Mouse (Mus musculus) MEL (cell line): ENCODE results near the gene Ergic1. TPM values are rescaled to one million over a fixed set of nuclear protein-coding genes. Genes with fewer than 3 reads are reported as not detected.

Experiments used
- DNase-seq: peaks from one replicate; pipeline ENCODE4 v3.0.0; 2011; ENCODE audit warnings: low read depth, low spot score
- H3K27ac ChIP-seq: 2 replicates; pipeline ENCODE4 v1.5.1; 2012; ENCODE audit warnings: low read depth, mild to moderate bottlenecking, control low read depth, low read length, moderate library complexity; ENCODE audit not compliant: control insufficient read depth
- H3K27me3 ChIP-seq, 2 experiments: fragments of 150-350 bp in 1 of 2; sonication (generic) in 1 of 2; 2 replicates each; pipeline ENCODE4 v1.6.1; 2012; ENCODE audit warnings: low read length in 2 of 2, mild to moderate bottlenecking in 2 of 2, improper control_type of control experiment in 1 of 2, moderate library complexity in 1 of 2; ENCODE audit not compliant: insufficient read depth in 2 of 2, control insufficient read depth in 1 of 2
- H3K36me3 ChIP-seq, 2 experiments: 2 replicates each; pipeline ENCODE4 v1.6.1; 2012 to 2014; ENCODE audit warnings: low read length in 2 of 2, improper control_type of control experiment in 1 of 2, inconsistent platforms in 1 of 2, mild to moderate bottlenecking in 1 of 2; ENCODE audit not compliant: insufficient read depth in 2 of 2, control insufficient read depth in 1 of 2
- H3K4me1 ChIP-seq, 2 experiments: fragments of 150-350 bp in 1 of 2; sonication (generic) in 1 of 2; 2 replicates each; pipeline ENCODE4 v1.6.1; 2012; ENCODE audit warnings: low read length in 2 of 2, improper control_type of control experiment in 1 of 2, mild to moderate bottlenecking in 1 of 2; ENCODE audit not compliant: insufficient read depth in 2 of 2, control insufficient read depth in 1 of 2
- H3K4me3 ChIP-seq, 2 experiments: fragments of 150-350 bp in 1 of 2; sonication (generic) in 1 of 2; 2 replicates each; pipeline ENCODE4 v1.5.1; 2012; ENCODE audit warnings: low read depth in 2 of 2, low read length in 2 of 2, mild to moderate bottlenecking in 2 of 2, moderate library complexity in 2 of 2, control low read depth in 1 of 2, improper control_type of control experiment in 1 of 2; ENCODE audit not compliant: control insufficient read depth in 1 of 2, insufficient read depth in 1 of 2
- H3K79me2 ChIP-seq: 2 replicates; pipeline ENCODE4 v1.6.1; 2012; ENCODE audit warnings: mild to moderate bottlenecking, low read length, moderate library complexity; ENCODE audit not compliant: control insufficient read depth, poor library complexity, insufficient read depth
- H3K9ac ChIP-seq: 2 replicates; pipeline ENCODE4 v1.6.1; 2012; ENCODE audit warnings: low read depth, mild to moderate bottlenecking, control low read depth, low read length, moderate library complexity; ENCODE audit not compliant: control insufficient read depth, poor library complexity, severe bottlenecking
- H3K9me3 ChIP-seq: fragments of 150-350 bp; sonication (generic); replicated peaks from 2 replicates; pipeline ENCODE4 v1.6.1; 2012; ENCODE audit warnings: mild to moderate bottlenecking, low read length, improper control_type of control experiment, moderate library complexity; ENCODE audit not compliant: insufficient read depth
- BHLHE40 ChIP-seq: IDR thresholded peaks from 2 replicates; pipeline ENCODE4 v1.6.1; 2012; ENCODE audit warnings: low read depth, mild to moderate bottlenecking, inconsistent platforms, low read length, improper control_type of control experiment, borderline replicate concordance
- CHD1 ChIP-seq: IDR thresholded peaks from 2 replicates; pipeline ENCODE4 v1.6.1; 2012; ENCODE audit warnings: low read depth, mild to moderate bottlenecking, inconsistent platforms, low read length, improper control_type of control experiment
- CHD2 ChIP-seq: IDR thresholded peaks from 2 replicates; pipeline ENCODE4 v1.6.1; 2011; ENCODE audit warnings: low read length, improper control_type of control experiment
- E2F4 ChIP-seq: IDR thresholded peaks from 2 replicates; pipeline ENCODE4 v1.6.1; 2011; ENCODE audit warnings: low read depth, low read length, improper control_type of control experiment, borderline replicate concordance
- EP300 ChIP-seq, 2 experiments: IDR thresholded peaks; 2 replicates each; pipeline ENCODE4 v1.6.1; 2011; ENCODE audit warnings: improper control_type of control experiment in 2 of 2, low read length in 2 of 2, low read depth in 1 of 2, mild to moderate bottlenecking in 1 of 2
- ETS1 ChIP-seq: IDR thresholded peaks from 2 replicates; pipeline ENCODE4 v1.6.1; 2012; ENCODE audit warnings: low read depth, mild to moderate bottlenecking, inconsistent platforms, low read length, improper control_type of control experiment, moderate library complexity
- GABPA ChIP-seq: IDR thresholded peaks from 2 replicates; pipeline ENCODE4 v1.6.1; 2012; ENCODE audit warnings: low read depth, mild to moderate bottlenecking, inconsistent platforms, low read length, improper control_type of control experiment, moderate library complexity
- HCFC1 ChIP-seq: IDR thresholded peaks from 2 replicates; pipeline ENCODE4 v1.6.1; 2012; ENCODE audit warnings: low read depth, mild to moderate bottlenecking, inconsistent platforms, low read length, improper control_type of control experiment, moderate library complexity
- JUND ChIP-seq: IDR thresholded peaks from 2 replicates; pipeline ENCODE4 v1.6.1; 2011; ENCODE audit warnings: low read depth, mild to moderate bottlenecking, improper control_type of control experiment, low read length
- KAT2A ChIP-seq: conservative IDR thresholded peaks from 2 replicates; pipeline ENCODE4 v1.6.1; 2012; ENCODE audit warnings: low read depth, low read length, improper control_type of control experiment, inconsistent platforms
- MAFK ChIP-seq: IDR thresholded peaks from 2 replicates; pipeline ENCODE4 v1.6.1; 2011; ENCODE audit warnings: low read depth, mild to moderate bottlenecking, low read length, improper control_type of control experiment, borderline replicate concordance
- MAX ChIP-seq: IDR thresholded peaks from 2 replicates; pipeline ENCODE4 v1.6.1; 2011; ENCODE audit warnings: low read length, improper control_type of control experiment
- MEF2A ChIP-seq: IDR thresholded peaks from 2 replicates; pipeline ENCODE4 v1.6.1; 2014; ENCODE audit warnings: low read depth, mild to moderate bottlenecking, inconsistent platforms, low read length, improper control_type of control experiment; ENCODE audit not compliant: poor library complexity, insufficient replicate concordance, severe bottlenecking; ENCODE audit errors: extremely low read depth
- MXI1 ChIP-seq: IDR thresholded peaks from 2 replicates; pipeline ENCODE4 v1.6.1; 2011; ENCODE audit warnings: mild to moderate bottlenecking, low read depth, low read length, improper control_type of control experiment
- MYB ChIP-seq: IDR thresholded peaks from 2 replicates; pipeline ENCODE4 v1.6.1; 2011; ENCODE audit warnings: mild to moderate bottlenecking, low read depth, low read length, improper control_type of control experiment
- MYC ChIP-seq: IDR thresholded peaks from 2 replicates; pipeline ENCODE4 v1.6.1; 2011; ENCODE audit warnings: low read depth, mild to moderate bottlenecking, low read length, improper control_type of control experiment, moderate library complexity
- NRF1 ChIP-seq: IDR thresholded peaks from 2 replicates; pipeline ENCODE4 v1.6.1; 2014; ENCODE audit warnings: low read depth, mild to moderate bottlenecking, inconsistent platforms, low read length, improper control_type of control experiment, moderate library complexity; ENCODE audit not compliant: poor library complexity, insufficient read depth, severe bottlenecking
- POLR2A ChIP-seq, 2 experiments: IDR thresholded peaks; 2 replicates each; pipeline ENCODE4 v1.6.1; 2011 to 2012; ENCODE audit warnings: low read length in 2 of 2, mild to moderate bottlenecking in 2 of 2, control low read depth in 1 of 2, improper control_type of control experiment in 1 of 2, low read depth in 1 of 2, moderate library complexity in 1 of 2; ENCODE audit not compliant: control insufficient read depth in 1 of 2, insufficient read depth in 1 of 2, poor library complexity in 1 of 2
- POLR2AphosphoS2 ChIP-seq: IDR thresholded peaks from 2 replicates; pipeline ENCODE4 v1.6.1; 2011; ENCODE audit warnings: low read length, improper control_type of control experiment
- RCOR1 ChIP-seq: IDR thresholded peaks from 2 replicates; pipeline ENCODE4 v1.6.1; 2012; ENCODE audit warnings: low read depth, mild to moderate bottlenecking, inconsistent platforms, low read length, improper control_type of control experiment
- SIN3A ChIP-seq: IDR thresholded peaks from 2 replicates; pipeline ENCODE4 v1.6.1; 2012; ENCODE audit warnings: low read length, improper control_type of control experiment, inconsistent platforms
- SMC3 ChIP-seq: IDR thresholded peaks from 2 replicates; pipeline ENCODE4 v1.6.1; 2011; ENCODE audit warnings: low read depth, low read length, improper control_type of control experiment
- TAL1 ChIP-seq: IDR thresholded peaks from 2 replicates; pipeline ENCODE4 v1.6.1; 2012; ENCODE audit warnings: mild to moderate bottlenecking, inconsistent platforms, low read length, moderate library complexity, mixed read lengths
- TBP ChIP-seq: IDR thresholded peaks from 2 replicates; pipeline ENCODE4 v1.8.0; 2011; ENCODE audit warnings: low read depth, low read length, improper control_type of control experiment
- TCF12 ChIP-seq: IDR thresholded peaks from 2 replicates; pipeline ENCODE4 v1.6.1; 2014; ENCODE audit warnings: low read depth, mild to moderate bottlenecking, inconsistent platforms, low read length, improper control_type of control experiment, moderate library complexity
- UBTF ChIP-seq: IDR thresholded peaks from 2 replicates; pipeline ENCODE4 v1.6.1; 2012; ENCODE audit warnings: low read depth, mild to moderate bottlenecking, inconsistent platforms, low read length, improper control_type of control experiment, moderate library complexity, borderline replicate concordance; ENCODE audit not compliant: insufficient read depth
- USF1 ChIP-seq: IDR thresholded peaks from 2 replicates; pipeline ENCODE4 v1.6.1; 2014; ENCODE audit warnings: low read depth, mild to moderate bottlenecking, inconsistent platforms, low read length, improper control_type of control experiment, moderate library complexity
- USF2 ChIP-seq, 2 experiments: IDR thresholded peaks; 2 replicates each; pipeline ENCODE4 v1.6.1; 2011 to 2012; ENCODE audit warnings: improper control_type of control experiment in 2 of 2, low read length in 2 of 2, borderline replicate concordance in 1 of 2, inconsistent platforms in 1 of 2, low read depth in 1 of 2, mild to moderate bottlenecking in 1 of 2; ENCODE audit not compliant: insufficient read depth in 1 of 2
- ZKSCAN1 ChIP-seq: IDR thresholded peaks from 2 replicates; pipeline ENCODE4 v1.6.1; 2012; ENCODE audit warnings: low read depth, mild to moderate bottlenecking, inconsistent platforms, low read length, improper control_type of control experiment, moderate library complexity
- ZMIZ1 ChIP-seq: IDR thresholded peaks from 2 replicates; pipeline ENCODE4 v1.6.1; 2012; ENCODE audit warnings: low read depth, mild to moderate bottlenecking, inconsistent platforms, low read length, improper control_type of control experiment, moderate library complexity
- ZNF384 ChIP-seq: IDR thresholded peaks from 2 replicates; pipeline ENCODE4 v1.6.1; 2012; ENCODE audit warnings: low read depth, mild to moderate bottlenecking, inconsistent platforms, low read length, improper control_type of control experiment
- polyA plus RNA-seq, 2 experiments: library from polyadenylated mRNA; stranded (reverse) in 1 of 2; unstranded in 1 of 2; fragments of >175 nt in 1 of 2; fragments of >200 nt in 1 of 2; gene quantifications; 2 replicates each; pipeline versions ENCODE4 v1.2.1 to v1.2.4; 2012; ENCODE audit warnings: low replicate concordance in 2 of 2, low read depth in 1 of 2; ENCODE audit not compliant: insufficient read length in 2 of 2, insufficient read depth in 1 of 2, missing spikeins in 1 of 2
- total RNA-seq: library from RNA; depleted of rRNA; stranded (reverse); fragments of 300-350 nt; gene quantifications from 2 replicates; pipeline ENCODE4 v1.2.3, GENCODE M21; 2012

The Ergic1 gene
- total and polyA plus RNA-seq, 3 experiments, result 78.5 to 730 (median 95.6) TPM

- TF ChIP-seq GABPA (no peak), NRF1 (no peak), MAFK (no peak), POLR2A (IDR thresholded peaks at IDR 0.05; ENCODE audit: control insufficient read depth in 1 of 2, insufficient read depth in 1 of 2, low read depth in 1 of 2, low read length in 2 of 2, poor library complexity in 1 of 2) (no peak), SMC3 (no peak), ZNF384 (no peak), TAL1 (no peak), ZKSCAN1 (no peak), MYB (no peak), MYC (no peak), POLR2AphosphoS2 (no peak), MAX (no peak), ZMIZ1 (no peak), RCOR1 (no peak), KAT2A (no peak), USF2 (IDR thresholded peaks at IDR 0.05; ENCODE audit: borderline replicate concordance in 1 of 2, insufficient read depth in 1 of 2, low read depth in 1 of 2, low read length in 2 of 2) (no peak), MXI1 (no peak)
- Histone ChIP-seq H3K9ac (no peak overlapping the region), H3K4me1 (no peaks in the 10 kb centered on the region), H3K36me3 (no peaks in the 10 kb centered on the region), H3K27me3 (peaks cover 11 to 13% of the 10 kb centered on the region in 2 experiments), H3K4me3 (no peak overlapping the region), H3K9me3 (no peaks in the 10 kb centered on the region), H3K27ac (no peak overlapping the region), H3K79me2 (no peaks in the 10 kb centered on the region)
- DNase-seq, result no peak
Measured at GRCm38 (mm10) chr17:26548566-26548965, 12.7 kb upstream of the Ergic1 start.

GRCm38 (mm10) chr17:26549148-26549809, 12.0 kb upstream of the Ergic1 start:
- Histone ChIP-seq H3K27ac (no peak overlapping the region), H3K4me1 (no peaks in the 10 kb centered on the region), H3K9me3 (no peaks in the 10 kb centered on the region), H3K79me2 (no peaks in the 10 kb centered on the region), H3K27me3 (peaks cover 18 to 19% of the 10 kb centered on the region in 2 experiments), H3K4me3 (no peak overlapping the region), H3K36me3 (no peaks in the 10 kb centered on the region), H3K9ac (no peak overlapping the region)
- TF ChIP-seq TCF12 (no peak), ZMIZ1 (no peak), NRF1 (no peak), E2F4 (no peak), SIN3A (no peak), MEF2A (no peak), MAX (no peak), POLR2A (IDR thresholded peaks at IDR 0.05; ENCODE audit: control insufficient read depth in 1 of 2, insufficient read depth in 1 of 2, low read depth in 1 of 2, low read length in 2 of 2, poor library complexity in 1 of 2) (no peak), CHD1 (no peak), TBP (no peak), UBTF (no peak), USF1 (no peak), ETS1 (no peak), ZNF384 (no peak), HCFC1 (no peak), BHLHE40 (no peak), JUND (no peak), CHD2 (no peak), EP300 (IDR thresholded peaks at IDR 0.05; ENCODE audit: low read depth in 1 of 2, low read length in 2 of 2) (no peak)
- no peak for DNase-seq
